Mouse (Mus musculus): Measurements from ENCODE around the gene Nuak1.

DNA sequence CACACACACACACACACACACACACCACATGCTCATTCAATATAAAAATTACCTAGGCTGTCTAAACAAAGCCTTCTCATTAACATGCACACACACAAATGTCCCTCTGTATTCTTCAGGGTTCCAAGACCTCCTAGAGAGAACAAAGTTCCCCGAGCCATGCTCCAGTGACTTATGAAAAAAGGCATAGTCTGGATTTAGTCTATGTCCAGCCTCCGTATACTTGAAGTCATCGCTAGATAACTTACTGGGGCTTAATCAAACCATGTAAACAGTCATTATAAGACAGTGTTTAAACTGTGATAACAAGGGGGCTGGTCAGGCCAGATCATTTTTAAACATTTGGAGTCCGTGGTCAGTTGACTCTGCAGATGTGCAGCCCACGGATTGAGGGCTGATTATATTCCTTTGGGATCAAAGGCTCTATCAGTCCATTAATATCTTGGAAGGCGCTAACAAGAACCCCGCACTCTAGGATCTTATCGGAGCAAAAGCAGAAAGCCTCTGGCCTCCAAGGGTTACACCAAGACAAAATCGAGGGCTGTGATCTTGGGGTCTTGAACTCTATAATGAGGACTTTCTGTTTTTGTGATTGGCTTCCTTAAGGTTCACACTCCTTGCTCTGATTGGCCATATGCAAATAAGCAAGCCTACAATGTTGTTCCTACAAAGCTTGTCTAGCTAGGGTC is 16.4 kb upstream of the Nuak1 start:
- TF ChIP-seq CTCF (IDR thresholded peaks at IDR 0.05 in 2 of 3, conservative IDR thresholded peaks at IDR 0.05 in 1 of 3; ENCODE audit: control insufficient read depth in 1 of 3, insufficient read depth in 1 of 3, low read depth in 2 of 3, low read length in 3 of 3, poor library complexity in 1 of 3, severe bottlenecking in 1 of 3): no peak
- no peak for TF ChIP-seq TBP (IDR thresholded peaks at IDR 0.05; ENCODE audit: low read depth, low read length)
- no peak for TF ChIP-seq POLR2A (IDR thresholded peaks at IDR 0.05; ENCODE audit: control insufficient read depth in 1 of 2, insufficient read depth in 1 of 2, low read depth in 1 of 2, low read length in 2 of 2, poor library complexity in 1 of 2)
- no peak for TF ChIP-seq MYC (IDR thresholded peaks at IDR 0.05; ENCODE audit: low read depth, low read length)
- TF ChIP-seq RAD21 (IDR thresholded peaks at IDR 0.05; ENCODE audit: low read depth, low read length): no peak
- TF ChIP-seq ELF1 (IDR thresholded peaks at IDR 0.05; ENCODE audit: low read depth, low read length): no peak
- TF ChIP-seq ZKSCAN1 (IDR thresholded peaks at IDR 0.05; ENCODE audit: low read depth, low read length): no peak
- no peak for TF ChIP-seq ZNF384 (IDR thresholded peaks at IDR 0.05; ENCODE audit: low read depth, low read length)
- no peak for TF ChIP-seq USF1 (IDR thresholded peaks at IDR 0.05; ENCODE audit: low read depth, low read length)
- no peak for TF ChIP-seq SMC3 (IDR thresholded peaks at IDR 0.05; ENCODE audit: low read depth, low read length)
